Mouse (Mus musculus) bone marrow macrophage, adult 2 months (primary cell): ENCODE data around the gene Dixdc1.

ENCODE experiments used
- CTCF ChIP-seq: IDR thresholded peaks from 2 replicates; pipeline ENCODE4 v1.5.1; 2012; ENCODE audit warnings: low read depth, mild to moderate bottlenecking, low read length, moderate library complexity
- POLR2A ChIP-seq: IDR thresholded peaks from 2 replicates; pipeline ENCODE4 v1.6.1; 2012; ENCODE audit warnings: mild to moderate bottlenecking, low read depth, low read length, borderline replicate concordance

GRCm38 (mm10) chr9:50727925-50728651 lies 11.2 kb downstream of the Dixdc1 start:
- TF ChIP-seq CTCF: no peak
- no peak for TF ChIP-seq POLR2A
